Comparison of ENCODE assay signal across 9 mouse cellular contexts in genomic region chr1:173802207-173802606, GRCm38 (mm10). TPM values are rescaled to one million over a fixed set of nuclear protein-coding genes. Genes with fewer than 3 reads are reported as not detected.
A peak's percentile ranks its signal among the peaks of the same experiment; 100 is the strongest.
DNase-seq lines count a peak whose midpoint lies in the region; ATAC-seq and TF ChIP-seq lines count a peak whose summit lies in the region.
"Not testable (repeated sequence)": the region's sequence is repeated elsewhere in the genome, so short reads cannot be mapped to it uniquely, and the experiment has no call there.
"Had no signal": no experiment of that assay in that cellular context is flagged by ENCODE, and none has a peak within 500 bp of the region (broad histone marks: within the 10 kb centered on the region; RNA-seq: fewer than 3 reads in every experiment).

No protein-coding gene starts in this region.

- H3K4me3 ChIP-seq in brown adipose tissue, adult 24 weeks (ENCODE audit: insufficient read depth, low read depth, low read length): peak overlapping the region; percentile 51
- H3K4me3 ChIP-seq in liver, adult 2 months (ENCODE audit: insufficient read depth, low read depth, low read length): peak overlapping the region; percentile 26; the same call in 1 of the 2 replicates

- not testable (repeated sequence) for H3K36me3 ChIP-seq in liver, adult 2 months (ENCODE audit: control insufficient read depth, insufficient read depth, low read length)

- not testable (repeated sequence) for H3K4me1 ChIP-seq in brown adipose tissue, adult 24 weeks (ENCODE audit: control insufficient read depth, insufficient read depth, insufficient read length, low read length); liver, adult 2 months (ENCODE audit: control insufficient read depth, insufficient read depth, low read length)

- 0 out of 2 replicates have a peak overlapping the region, but pooled peaks have one; percentile 11 for H3K9ac ChIP-seq in liver, adult 2 months (ENCODE audit: low read depth, low read length)

- WGBS in liver, adult 2 months: 52% methylated on average over 3 of the region's 3 CpGs

- H3K27ac ChIP-seq in brown adipose tissue, adult 24 weeks (replicated peaks; ENCODE audit: low read depth, low read length): peak overlapping the region; percentile 80
- peak overlapping the region; percentile 44 for H3K27ac ChIP-seq in liver, adult 2 months (replicated peaks; ENCODE audit: insufficient read depth, low read depth, low read length)

- TF ChIP-seq CTCF in liver, adult 2 months (IDR thresholded peaks at IDR 0.05; ENCODE audit: low read depth, low read length): not testable (repeated sequence)

- not testable (repeated sequence) for TF ChIP-seq POLR2A in liver, adult 2 months (IDR thresholded peaks at IDR 0.05; ENCODE audit: extremely low read depth, insufficient read depth, low read length)

- DNase-seq in NIH3T3 (ENCODE audit: low read depth): peak; percentile 1
- DNase-seq in liver, adult 2 months (ENCODE audit: extremely low read depth, low read depth, low spot score): not testable (repeated sequence)

- H3K79me2 ChIP-seq in liver, adult 2 months (ENCODE audit: control insufficient read depth, insufficient read depth, low read length): not testable (repeated sequence)

- ATAC-seq in granulocyte monocyte progenitor cell, adult 5-6 weeks (replicated peaks; ENCODE audit: poor library complexity, severe bottlenecking): peak; percentile 48
- ATAC-seq in hematopoietic stem cell, adult 5-6 weeks (replicated peaks in 1 of 2; ENCODE audit: insufficient read depth in 1 of 2, low FRiP score in 2 of 2, low TSS enrichment in 1 of 2, low read depth in 1 of 2, poor library complexity in 2 of 2, severe bottlenecking in 2 of 2): peak; percentile 56 to 60; a peak in 3 of 4 replicates
- ATAC-seq in megakaryocyte, adult 5-6 weeks (ENCODE audit: poor library complexity, severe bottlenecking): peak; percentile 28
- peak; percentile 71; the same call in 1 of the 2 replicates for ATAC-seq in megakaryocyte-erythroid progenitor cell, adult 5-6 weeks (replicated peaks; ENCODE audit: low FRiP score, low TSS enrichment, poor library complexity, severe bottlenecking)

- H3K27me3 ChIP-seq in liver, adult 2 months (ENCODE audit: control insufficient read depth, insufficient read depth, low read length): not testable (repeated sequence)

RNA-seq across cellular contexts. Expression of gene Ifi204, which starts 35.5 kb away (rescaled TPM):
- 8.9 and 9.4 TPM in 2 replicates for polyA plus RNA-seq in brown adipose tissue, adult 24 weeks (2012; ENCODE audit: insufficient read depth, insufficient read length, missing spikeins)
- total RNA-seq in granulocyte monocyte progenitor cell, adult 5-6 weeks (2014; fragmentation: Nextera tagmentation): 2.1 and 5.1 TPM in 2 replicates
- 7.9 and 10.9 TPM in 2 replicates for total RNA-seq in granulocyte monocyte progenitor cell, adult 5-6 weeks (2017)
- 1.5 and 13.1 TPM in 2 replicates for total RNA-seq in hematopoietic stem cell, adult 5-6 weeks (2017)
- total RNA-seq in liver, adult 2 months (2014; rRNA removed): 10.2 and 17.7 TPM in 2 replicates
- 0.41 and 0.99 TPM in 2 replicates for polyA plus RNA-seq in liver, adult 2 months (2012; rRNA removed)
- total RNA-seq in megakaryocyte, adult 5-6 weeks (2015): 135 and 165 TPM in 2 replicates
- total RNA-seq in megakaryocyte, adult 5-6 weeks (2017): 256 and 281 TPM in 2 replicates
- total RNA-seq in megakaryocyte-erythroid progenitor cell, adult 5-6 weeks (2014; fragmentation: Nextera tagmentation): not detected in 2 replicates
- 0.75 and 1.7 TPM in 2 replicates for total RNA-seq in megakaryocyte-erythroid progenitor cell, adult 5-6 weeks (2017)
- total RNA-seq: G1E had no signal
- polyA plus RNA-seq: erythroblast, embryonic 14.5 days; G1E had no signal
